Mouse (Mus musculus) liver, embryonic 11.5 days (tissue): ENCODE data around the gene Btbd35f10. TPM values are rescaled to one million over a fixed set of nuclear protein-coding genes. Genes with fewer than 3 reads are reported as not detected.
"Not testable (repeated sequence)": the region's sequence is repeated elsewhere in the genome, so short reads cannot be mapped to it uniquely, and the experiment has no call there.

Experiments
- ATAC-seq: fragments of 200-750 bp; cut with Nextera tagmentation; replicated peaks from 2 replicates; pipeline ENCODE4 v1.8.0; 2017; ENCODE audit warnings: moderate number of reproducible peaks, mild to moderate bottlenecking, moderate TSS enrichment, moderate library complexity; ENCODE audit not compliant: low FRiP score
- DNase-seq: peaks from one replicate; pipeline ENCODE4 v3.0.0-alpha.2; 2017; ENCODE audit warnings: low spot score
- H3K27ac ChIP-seq: fragments of 300-500 bp; sonication (generic); 2 replicates; pipeline ENCODE4 v1.5.1; 2014; ENCODE audit warnings: mild to moderate bottlenecking, low read depth, low read length, control low read depth
- H3K27me3 ChIP-seq: fragments of 300-500 bp; sonication (generic); replicated peaks from 2 replicates; pipeline ENCODE4 v1.6.1; 2014; ENCODE audit warnings: low read length, mixed read lengths; ENCODE audit not compliant: control insufficient read depth, insufficient read depth
- H3K36me3 ChIP-seq: fragments of 300-500 bp; sonication (generic); 2 replicates; pipeline ENCODE4 v1.6.1; 2014; ENCODE audit warnings: mild to moderate bottlenecking, low read length, moderate library complexity, mixed read lengths; ENCODE audit not compliant: control insufficient read depth, insufficient read depth
- H3K4me1 ChIP-seq: fragments of 300-500 bp; sonication (generic); replicated peaks from 2 replicates; pipeline ENCODE4 v1.6.1; 2014; ENCODE audit warnings: low read length, mixed read lengths; ENCODE audit not compliant: control insufficient read depth, insufficient read depth
- H3K4me2 ChIP-seq: fragments of 300-500 bp; sonication (generic); 2 replicates; pipeline ENCODE4 v1.6.1; 2014; ENCODE audit warnings: mild to moderate bottlenecking, control low read depth, moderate library complexity
- H3K4me3 ChIP-seq: fragments of 300-500 bp; sonication (generic); 2 replicates; pipeline ENCODE4 v1.5.1; 2014; ENCODE audit warnings: low read depth, low read length, control low read depth
- H3K9ac ChIP-seq: fragments of 300-500 bp; sonication (generic); 2 replicates; pipeline ENCODE4 v1.6.1; 2014; ENCODE audit warnings: low read depth, low read length, control low read depth
- H3K9me3 ChIP-seq: fragments of 300-500 bp; sonication (generic); 2 replicates; pipeline ENCODE4 v1.6.1; 2016; ENCODE audit warnings: low read length, inconsistent platforms, mixed read lengths; ENCODE audit not compliant: control insufficient read depth
- WGBS: fragments of 180-500 bp; shearing (Covaris S2); extraction: QIAGEN DNeasy Blood & Tissue Kit; methylation state at CpG from one replicate; pipeline ENCODE4 v1.1.7; 2014; 5-methylcytosine and 5-hydroxymethylcytosine counted together
- polyA plus RNA-seq: library from polyadenylated mRNA; unstranded; fragments of >200 nt; fragmentation: Nextera tagmentation; extraction: Ambion mirVana; gene quantifications from 2 replicates; pipeline ENCODE4 v1.2.1, GENCODE M21; 2014

Btbd35f10 gene
- polyA plus RNA-seq, result not detected in 2 replicates

DNA sequence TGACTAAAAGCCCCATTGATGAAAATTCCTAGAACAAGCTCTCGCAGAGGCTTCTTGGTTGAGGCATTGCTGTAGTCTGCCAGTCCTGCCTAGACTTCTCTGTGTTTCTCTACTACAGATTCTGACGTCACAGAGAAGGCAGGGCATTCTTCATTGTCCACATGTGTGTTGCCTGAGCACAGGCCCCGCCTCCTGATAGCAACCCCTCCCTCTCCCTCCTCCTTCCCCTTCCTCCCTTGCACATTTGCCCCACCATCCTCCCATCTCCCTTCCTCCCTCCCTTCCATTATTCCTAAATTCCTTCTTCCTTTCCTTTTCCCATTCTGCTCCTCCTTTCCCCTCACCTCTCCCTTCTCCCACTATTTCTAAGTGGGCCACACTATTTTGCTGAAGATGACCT, at the start of gene Btbd35f10:
TSS of gene Btbd35f10 (minus strand) at position 101 of the 400 bp plus-strand sequence.
- H3K36me3 ChIP-seq, DNase-seq, H3K27me3 ChIP-seq, H3K4me1 ChIP-seq, H3K4me3 ChIP-seq, ATAC-seq, H3K27ac ChIP-seq, H3K9me3 ChIP-seq, H3K4me2 ChIP-seq, H3K9ac ChIP-seq: not testable (repeated sequence)
- WGBS, result no CpG with 5 or more reads among the region's 3 CpGs

Other genes starting within 250 kb of the Btbd35f10 start
- gene Btbd35f18, start 52.7 kb downstream of the Btbd35f10 start, polyA plus RNA-seq, result not detected in 2 replicates
- not detected in 2 replicates for gene Btbd35f16, start 204.1 kb upstream of the Btbd35f10 start, polyA plus RNA-seq